Mouse (Mus musculus) heart, postnatal 0 days (tissue): ENCODE results near the gene Higd1b. TPM values are rescaled to one million over a fixed set of nuclear protein-coding genes. Genes with fewer than 3 reads are reported as not detected.

ENCODE experiments used
- ATAC-seq: fragments of 200-750 bp; cut with Nextera tagmentation; 2 replicates; pipeline ENCODE4 v1.8.0; 2017; ENCODE audit warnings: low read depth, moderate number of reproducible peaks, moderate library complexity; ENCODE audit not compliant: insufficient read depth
- DNase-seq: peaks from one replicate; pipeline ENCODE4 v3.0.0-alpha.2; 2016; ENCODE audit warnings: low spot score
- H3K27ac ChIP-seq: fragments of 300-500 bp; sonication (generic); 2 replicates; pipeline ENCODE4 v1.5.1; 2014; ENCODE audit warnings: low read depth, mild to moderate bottlenecking
- H3K27me3 ChIP-seq: fragments of 300-500 bp; sonication (generic); 2 replicates; pipeline ENCODE4 v1.6.1; 2014; ENCODE audit warnings: low read length, mixed read lengths; ENCODE audit not compliant: control insufficient read depth, insufficient read depth
- H3K36me3 ChIP-seq: fragments of 300-500 bp; sonication (generic); replicated peaks from 2 replicates; pipeline ENCODE4 v1.6.1; 2014; ENCODE audit warnings: low read length, mixed read lengths; ENCODE audit not compliant: control insufficient read depth, insufficient read depth
- H3K4me1 ChIP-seq: fragments of 300-500 bp; sonication (generic); 2 replicates; pipeline ENCODE4 v1.6.1; 2014; ENCODE audit warnings: antibody characterized with exemption; ENCODE audit not compliant: control insufficient read depth, insufficient read depth
- H3K4me2 ChIP-seq: fragments of 300-500 bp; sonication (generic); 2 replicates; pipeline ENCODE4 v1.6.1; 2014; ENCODE audit warnings: low read depth, mild to moderate bottlenecking, low read length, moderate library complexity
- H3K4me3 ChIP-seq: fragments of 300-500 bp; sonication (generic); 2 replicates; pipeline ENCODE4 v1.5.1; 2014; ENCODE audit warnings: low read depth, low read length
- H3K9ac ChIP-seq: fragments of 300-500 bp; sonication (generic); replicated peaks from 2 replicates; pipeline ENCODE4 v1.6.1; 2014; ENCODE audit warnings: low read depth, low read length, mixed read lengths
- H3K9me3 ChIP-seq: fragments of 300-500 bp; sonication (generic); replicated peaks from 2 replicates; pipeline ENCODE4 v1.6.1; 2016; ENCODE audit warnings: low read length; ENCODE audit not compliant: control insufficient read depth
- CTCF ChIP-seq: IDR thresholded peaks from 2 replicates; pipeline ENCODE4 v1.5.1; 2016; ENCODE audit warnings: antibody characterized with exemption, control low read depth, low read depth
- EP300 ChIP-seq: IDR thresholded peaks from 2 replicates; pipeline ENCODE4 v1.6.1; 2016; ENCODE audit warnings: antibody characterized with exemption, low read depth
- WGBS: fragments of 180-500 bp; shearing (Covaris S2); extraction: QIAGEN DNeasy Blood & Tissue Kit; methylation state at CpG from one replicate; pipeline ENCODE4 v1.1.7; 2014; 5-methylcytosine and 5-hydroxymethylcytosine counted together
- polyA plus RNA-seq: library from polyadenylated mRNA; unstranded; fragments of >200 nt; fragmentation: Nextera tagmentation; extraction: Ambion mirVana; gene quantifications from 2 replicates; pipeline ENCODE4 v1.2.1, GENCODE M21; 2015
- total RNA-seq: library from RNA; depleted of rRNA; stranded (reverse); fragments of >200 nt; gene quantifications from 2 replicates; pipeline ENCODE4 v1.2.3, GENCODE M21; 2014; ENCODE audit warnings: low replicate concordance

Gene Higd1b
- total and polyA plus RNA-seq, 2 experiments from 2014 or later, result 11.7 to 38.7 TPM

DNA sequence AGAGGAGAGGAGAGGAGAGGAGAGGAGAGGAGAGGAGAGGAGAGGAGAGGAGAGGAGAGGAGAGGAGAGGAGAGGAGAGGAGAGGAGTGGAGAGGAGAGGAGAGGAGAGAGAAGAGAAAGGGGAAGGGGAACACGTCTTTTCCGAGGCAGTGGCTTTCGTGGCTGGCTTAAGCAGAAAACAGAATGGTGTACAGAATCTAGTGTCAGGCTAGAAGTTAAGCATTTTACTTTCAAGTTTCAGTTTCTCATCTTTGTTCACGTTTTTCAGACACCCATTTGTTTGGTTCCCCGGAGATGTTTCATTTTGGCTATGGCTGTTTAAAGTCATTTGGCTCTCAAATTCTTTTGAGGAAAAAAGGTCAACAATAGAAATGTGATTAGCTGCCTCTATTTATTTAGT is 27.4 kb upstream of the Higd1b start:
- Histone ChIP-seq H3K4me2 (no peak overlapping the region), H3K4me1 (peaks cover 8% of the 10 kb centered on the region), H3K27me3 (no peaks in the 10 kb centered on the region), H3K36me3 (peaks cover 13% of the 10 kb centered on the region; the same call in 1 of the 2 replicates), H3K9ac (no peak overlapping the region), H3K4me3 (no peak overlapping the region), H3K9me3 (no peaks in the 10 kb centered on the region), H3K27ac (no peak overlapping the region)
- no peak for TF ChIP-seq CTCF
- TF ChIP-seq EP300, result no peak
- ATAC-seq (no peak), DNase-seq (no peak)
- 49% methylated on average over 5 of the region's 5 CpGs for WGBS

DNA sequence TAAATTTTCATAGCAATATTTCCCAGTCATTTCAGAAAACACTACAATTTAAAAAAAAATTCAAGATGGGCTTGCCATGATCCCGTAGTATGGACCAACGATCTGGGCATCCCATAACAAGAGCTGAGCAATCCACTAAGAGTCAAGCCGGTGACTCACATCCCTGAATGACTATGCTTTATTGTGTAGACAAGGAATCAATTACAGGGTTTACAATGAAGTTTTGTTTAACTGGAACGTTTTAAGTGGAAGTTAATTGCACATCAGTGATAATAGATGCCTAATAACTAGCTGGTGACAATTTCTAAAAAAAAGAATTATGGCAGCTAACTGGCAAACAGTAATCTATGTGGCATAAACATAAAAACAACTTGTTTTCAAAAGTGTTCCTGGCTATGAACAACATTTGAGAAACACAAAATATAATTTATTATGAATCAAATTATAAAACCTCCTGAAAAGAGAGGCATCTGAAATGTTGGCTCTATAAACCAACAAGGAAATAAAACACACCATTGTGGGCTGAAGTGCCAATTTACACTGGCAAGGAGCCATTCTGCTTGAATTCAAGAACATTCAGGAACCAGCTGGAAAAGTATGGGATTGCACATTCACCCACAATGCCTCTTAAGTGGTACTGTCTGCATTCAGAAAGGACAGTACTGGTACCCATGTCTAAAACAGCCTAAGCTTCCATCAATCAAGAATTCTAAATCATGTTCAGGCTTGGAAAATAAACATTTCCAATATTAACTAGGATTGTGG is 24.7 kb upstream of the Higd1b start:
- DNase-seq (no peak), ATAC-seq (no peak)
- TF ChIP-seq EP300 (no peak), CTCF (no peak)
- Histone ChIP-seq H3K27me3 (no peaks in the 10 kb centered on the region), H3K36me3 (peaks cover 8% of the 10 kb centered on the region; the same call in 1 of the 2 replicates), H3K4me3 (no peak overlapping the region), H3K4me1 (peaks cover 22% of the 10 kb centered on the region), H3K27ac (peak overlapping the region; percentile 34; the same call in 1 of the 2 replicates), H3K9ac (no peak overlapping the region), H3K4me2 (no peak overlapping the region), H3K9me3 (no peaks in the 10 kb centered on the region)
- 56% methylated on average over 4 of the region's 4 CpGs for WGBS

DNA sequence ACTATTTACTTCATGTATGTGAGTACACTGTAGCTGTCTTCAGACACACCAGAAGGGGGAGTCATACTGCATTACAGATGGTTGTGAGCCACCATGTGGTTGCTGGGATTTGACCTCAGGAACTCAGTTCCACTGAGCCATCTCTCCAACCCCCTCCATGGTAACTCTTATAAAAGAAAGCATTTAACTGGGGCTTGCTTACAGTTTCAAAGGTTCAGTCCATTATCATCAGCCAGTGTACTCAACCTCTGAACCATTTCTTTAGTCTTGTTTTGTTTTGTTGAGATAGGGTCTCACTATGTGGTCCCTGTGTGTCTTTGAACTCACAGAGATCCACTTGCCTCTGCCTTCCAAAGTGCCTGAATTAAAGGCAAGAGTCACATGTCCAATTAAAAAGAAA is 20.8 kb upstream of the Higd1b start:
- Histone ChIP-seq H3K27ac (no peak overlapping the region), H3K36me3 (peaks cover 8% of the 10 kb centered on the region; the same call in 1 of the 2 replicates), H3K27me3 (no peaks in the 10 kb centered on the region), H3K9me3 (no peaks in the 10 kb centered on the region), H3K4me1 (peaks cover 39% of the 10 kb centered on the region), H3K4me2 (no peak overlapping the region; the same call in 1 of the 2 replicates), H3K4me3 (no peak overlapping the region), H3K9ac (no peak overlapping the region)
- ATAC-seq (no peak), DNase-seq (no peak)
- TF ChIP-seq EP300, result no peak
- TF ChIP-seq CTCF, result no peak

- ATAC-seq, result peak; percentile 60
- Histone ChIP-seq H3K4me1 (peaks cover 30% of the 10 kb centered on the region), H3K27ac (peak overlapping the region; percentile 98), H3K4me2 (peak overlapping the region; percentile 80), H3K9ac (peak overlapping the region; percentile 96), H3K4me3 (peak overlapping the region; percentile 95), H3K36me3 (no peaks in the 10 kb centered on the region), H3K27me3 (no peaks in the 10 kb centered on the region), H3K9me3 (no peaks in the 10 kb centered on the region)
- DNase-seq, result no peak
- under 1% methylated on average over 65 of the region's 92 CpGs for WGBS
- no peak for TF ChIP-seq EP300
- no peak for TF ChIP-seq CTCF
These were observed 17.3 kb upstream of the Higd1b start for GRCm38 (mm10) chr11:102818121-102819020.

- under 1% methylated on average over 64 of the region's 97 CpGs for WGBS
These were observed 16.4 kb upstream of the Higd1b start, which contains the start of gene Gjc1 for GRCm38 (mm10) chr11:102819021-102819782. Gene Gjc1 (minus strand): TSS chr11:102819700.

More at GRCm38 (mm10) chr11:102819021-102819782, 16.4 kb upstream of the Higd1b start, which contains the start of gene Gjc1:
- H3K27me3 ChIP-seq, result no peaks in the 10 kb centered on the region
- H3K9me3 ChIP-seq, result no peaks in the 10 kb centered on the region
- peak within 1 kb of the TSS; percentile 98 for H3K27ac ChIP-seq
- ATAC-seq, result peak; percentile 83
- peak within 1 kb of the TSS; percentile 95 for H3K4me3 ChIP-seq
- H3K4me1 ChIP-seq, result peaks cover 26% of the 10 kb centered on the region
- peak; percentile 64 for DNase-seq
- peak within 1 kb of the TSS; percentile 80 for H3K4me2 ChIP-seq
- no peaks in the 10 kb centered on the region for H3K36me3 ChIP-seq
- peak within 1 kb of the TSS; percentile 96 for H3K9ac ChIP-seq
- TF ChIP-seq EP300 (no peak; the same call in 1 of the 2 replicates), CTCF (no peak; the same call in 1 of the 2 replicates)
